Mouse (Mus musculus) kidney, embryonic 16.5 days (tissue): ENCODE results near the gene Asf1b. TPM values are rescaled to one million over a fixed set of nuclear protein-coding genes. Genes with fewer than 3 reads are reported as not detected.

ENCODE experiments used
- ATAC-seq: fragments of 200-750 bp; cut with Nextera tagmentation; 2 replicates; pipeline ENCODE4 v1.8.0; 2017; ENCODE audit warnings: moderate TSS enrichment; ENCODE audit not compliant: low FRiP score, low TSS enrichment
- H3K27ac ChIP-seq: fragments of 300-500 bp; sonication (generic); 2 replicates; pipeline ENCODE4 v1.5.1; 2014; ENCODE audit warnings: low read length
- H3K27me3 ChIP-seq: fragments of 300-500 bp; sonication (generic); 2 replicates; pipeline ENCODE4 v1.6.1; 2014; ENCODE audit warnings: low read length, control low read depth, mixed read lengths; ENCODE audit not compliant: insufficient read depth
- H3K36me3 ChIP-seq: fragments of 300-500 bp; sonication (generic); 2 replicates; pipeline ENCODE4 v1.6.1; 2014; ENCODE audit warnings: low read length, control low read depth, mixed read lengths; ENCODE audit not compliant: insufficient read depth
- H3K4me1 ChIP-seq: fragments of 300-500 bp; sonication (generic); 2 replicates; pipeline ENCODE4 v1.6.1; 2014; ENCODE audit warnings: low read length, control low read depth, mixed read lengths; ENCODE audit not compliant: insufficient read depth
- H3K4me2 ChIP-seq: fragments of 300-500 bp; sonication (generic); replicated peaks from 2 replicates; pipeline ENCODE4 v1.6.1; 2014; ENCODE audit warnings: low read depth, low read length
- H3K4me3 ChIP-seq: fragments of 300-500 bp; sonication (generic); 2 replicates; pipeline ENCODE4 v1.5.1; 2014; ENCODE audit warnings: mild to moderate bottlenecking, low read length
- H3K9ac ChIP-seq: fragments of 300-500 bp; sonication (generic); replicated peaks from 2 replicates; pipeline ENCODE4 v1.6.1; 2014; ENCODE audit warnings: low read length
- H3K9me3 ChIP-seq: fragments of 300-500 bp; sonication (generic); 2 replicates; pipeline ENCODE4 v1.6.1; 2016; ENCODE audit warnings: low read length, control low read depth
- WGBS: fragments of 180-500 bp; shearing (Covaris S2); extraction: QIAGEN DNeasy Blood & Tissue Kit; methylation state at CpG from one replicate; pipeline ENCODE4 v1.1.7; 2014; 5-methylcytosine and 5-hydroxymethylcytosine counted together
- polyA plus RNA-seq: library from polyadenylated mRNA; unstranded; fragments of >200 nt; fragmentation: Nextera tagmentation; extraction: Ambion mirVana; gene quantifications from 2 replicates; pipeline ENCODE4 v1.2.1, GENCODE M21; 2015

The Asf1b gene
- polyA plus RNA-seq, 1 experiment from 2014 or later = 58.2 TPM

- Histone ChIP-seq H3K27me3 (no peaks in the 10 kb centered on the region), H3K9me3 (no peaks in the 10 kb centered on the region), H3K4me3 (no peak overlapping the region), H3K27ac (no peak overlapping the region), H3K4me1 (peaks cover 17% of the 10 kb centered on the region), H3K4me2 (no peak overlapping the region), H3K36me3 (peaks cover 47% of the 10 kb centered on the region), H3K9ac (no peak overlapping the region)
- WGBS = 88% methylated on average over 8 of the region's 8 CpGs
- ATAC-seq = no peak
These were observed 32.6 kb upstream of the Asf1b start for GRCm38 (mm10) chr8:83922727-83923126.

GRCm38 (mm10) chr8:83924585-83924984 lies 30.7 kb upstream of the Asf1b start:
- no peak for ATAC-seq
- no peak overlapping the region for H3K27ac ChIP-seq
- no peak overlapping the region for H3K9ac ChIP-seq
- no peak overlapping the region for H3K4me3 ChIP-seq
- H3K9me3 ChIP-seq = no peaks in the 10 kb centered on the region
- H3K4me1 ChIP-seq = peaks cover 17% of the 10 kb centered on the region
- peaks cover 43% of the 10 kb centered on the region for H3K36me3 ChIP-seq
- WGBS = 75% methylated on average over 5 of the region's 5 CpGs
- H3K4me2 ChIP-seq = no peak overlapping the region
- H3K27me3 ChIP-seq = no peaks in the 10 kb centered on the region

GRCm38 (mm10) chr8:83926266-83926665 lies 29.0 kb upstream of the Asf1b start:
- Histone ChIP-seq H3K27me3 (no peaks in the 10 kb centered on the region), H3K4me2 (no peak overlapping the region), H3K4me1 (peaks cover 17% of the 10 kb centered on the region), H3K9ac (0 out of 2 replicates have a peak overlapping the region, but pooled peaks have one; percentile 8), H3K36me3 (peaks cover 44% of the 10 kb centered on the region), H3K4me3 (no peak overlapping the region), H3K27ac (no peak overlapping the region), H3K9me3 (no peaks in the 10 kb centered on the region)
- 36% methylated on average over 7 of the region's 7 CpGs for WGBS
- ATAC-seq = no peak

GRCm38 (mm10) chr8:83934222-83934621 lies 21.1 kb upstream of the Asf1b start:
- no peaks in the 10 kb centered on the region for H3K27me3 ChIP-seq
- H3K4me3 ChIP-seq = no peak overlapping the region
- H3K4me1 ChIP-seq = no peaks in the 10 kb centered on the region
- no peak overlapping the region for H3K27ac ChIP-seq
- 89% methylated on average over 5 of the region's 5 CpGs for WGBS
- H3K36me3 ChIP-seq = peaks cover 91% of the 10 kb centered on the region
- H3K4me2 ChIP-seq = no peak overlapping the region
- H3K9me3 ChIP-seq = no peaks in the 10 kb centered on the region
- no peak for ATAC-seq
- H3K9ac ChIP-seq = no peak overlapping the region

GRCm38 (mm10) chr8:83934994-83935393 lies 20.3 kb upstream of the Asf1b start:
- 95% methylated on average over 2 of the region's 2 CpGs for WGBS
- Histone ChIP-seq H3K9me3 (no peaks in the 10 kb centered on the region), H3K27ac (no peak overlapping the region), H3K27me3 (no peaks in the 10 kb centered on the region), H3K4me3 (no peak overlapping the region), H3K9ac (no peak overlapping the region), H3K4me1 (no peaks in the 10 kb centered on the region), H3K36me3 (peaks cover 84% of the 10 kb centered on the region), H3K4me2 (no peak overlapping the region)
- ATAC-seq = no peak

GRCm38 (mm10) chr8:83935435-83935834 lies 19.9 kb upstream of the Asf1b start:
- no peaks in the 10 kb centered on the region for H3K9me3 ChIP-seq
- no peak overlapping the region for H3K4me2 ChIP-seq
- H3K27me3 ChIP-seq = no peaks in the 10 kb centered on the region
- H3K27ac ChIP-seq = no peak overlapping the region
- peaks cover 80% of the 10 kb centered on the region for H3K36me3 ChIP-seq
- no peak for ATAC-seq
- H3K4me1 ChIP-seq = no peaks in the 10 kb centered on the region
- no peak overlapping the region for H3K4me3 ChIP-seq
- H3K9ac ChIP-seq = no peak overlapping the region
- 93% methylated on average over 8 of the region's 8 CpGs for WGBS

- 87% methylated on average over 7 of the region's 7 CpGs for WGBS
- Histone ChIP-seq H3K27ac (no peak overlapping the region), H3K9ac (no peak overlapping the region), H3K4me3 (no peak overlapping the region), H3K4me2 (no peak overlapping the region), H3K9me3 (no peaks in the 10 kb centered on the region), H3K4me1 (no peaks in the 10 kb centered on the region), H3K36me3 (peaks cover 58% of the 10 kb centered on the region), H3K27me3 (no peaks in the 10 kb centered on the region)
- ATAC-seq = no peak
These were observed 17.7 kb upstream of the Asf1b start for GRCm38 (mm10) chr8:83937645-83938044.

- H3K4me2 ChIP-seq = no peak overlapping the region
- no peak for ATAC-seq
- no peaks in the 10 kb centered on the region for H3K4me1 ChIP-seq
- H3K9me3 ChIP-seq = no peaks in the 10 kb centered on the region
- WGBS = 92% methylated on average over 15 of the region's 15 CpGs
- H3K27ac ChIP-seq = no peak overlapping the region
- H3K27me3 ChIP-seq = no peaks in the 10 kb centered on the region
- no peak overlapping the region for H3K9ac ChIP-seq
- peaks cover 52% of the 10 kb centered on the region for H3K36me3 ChIP-seq
- H3K4me3 ChIP-seq = no peak overlapping the region
These were observed 17.0 kb upstream of the Asf1b start for GRCm38 (mm10) chr8:83938330-83938729.

GRCm38 (mm10) chr8:83941066-83941677 lies 14.1 kb upstream of the Asf1b start:
- Histone ChIP-seq H3K27me3 (no peaks in the 10 kb centered on the region), H3K4me2 (no peak overlapping the region), H3K27ac (no peak overlapping the region), H3K4me1 (no peaks in the 10 kb centered on the region), H3K9me3 (no peaks in the 10 kb centered on the region), H3K4me3 (no peak overlapping the region), H3K36me3 (peaks cover 26% of the 10 kb centered on the region), H3K9ac (no peak overlapping the region)
- ATAC-seq = no peak
- 65% methylated on average over 6 of the region's 6 CpGs for WGBS

- Histone ChIP-seq H3K9ac (no peak overlapping the region), H3K36me3 (peaks cover 19% of the 10 kb centered on the region), H3K27ac (no peak overlapping the region), H3K9me3 (no peaks in the 10 kb centered on the region), H3K4me2 (no peak overlapping the region), H3K27me3 (no peaks in the 10 kb centered on the region), H3K4me1 (no peaks in the 10 kb centered on the region), H3K4me3 (no peak overlapping the region)
- 82% methylated on average over 1 of the region's 1 CpGs for WGBS
- no peak for ATAC-seq
These were observed 12.9 kb upstream of the Asf1b start for GRCm38 (mm10) chr8:83942446-83942845.
